Mouse (Mus musculus): Measurements from ENCODE around the gene Sgce. TPM values are rescaled to one million over a fixed set of nuclear protein-coding genes. Genes with fewer than 3 reads are reported as not detected.
A peak's percentile ranks its signal among the peaks of the same experiment; 100 is the strongest.

The Sgce gene
- total RNA-seq, 2 experiments from 2014 or later, result 9.3 to 10.9 TPM

- intact Hi-C loops (cut with DNase I), result loop anchor here (5.0 to 10.0 kb wide), 4 partner anchors 38 to 403 kb away; partner anchors contain the start of genes Peg10 and Sgce
Observed at GRCm38 (mm10) chr6:4708971-4709370, 38.0 kb downstream of the Sgce start.

GRCm38 (mm10) chr6:4706415-4706814 is 40.6 kb downstream of the Sgce start:
- no peak overlapping the region for H3K4me3 ChIP-seq
- intact Hi-C loops (cut with DNase I), result loop anchor here (5.0 to 10.0 kb wide), 4 partner anchors 41 to 406 kb away; partner anchors contain the start of genes Peg10 and Sgce
- TF ChIP-seq CTCF (IDR thresholded peaks at IDR 0.05), result peak; percentile 24; the same call in 1 of the 2 replicates
- DNase-seq, result peak; percentile 62
- peak overlapping the region; percentile 9; the same call in 1 of the 2 replicates for H3K27ac ChIP-seq

More at GRCm38 (mm10) chr6:4708971-4709370, 38.0 kb downstream of the Sgce start:
- peak; percentile 57 for DNase-seq
- TF ChIP-seq CTCF (IDR thresholded peaks at IDR 0.05), result no peak
- no peak overlapping the region for H3K4me3 ChIP-seq
- H3K27ac ChIP-seq, result no peak overlapping the region

GRCm38 (mm10) chr6:4703908-4704307 is 43.1 kb downstream of the Sgce start:
- no peak for TF ChIP-seq CTCF (IDR thresholded peaks at IDR 0.05)
- DNase-seq, result no peak
- no peak overlapping the region for H3K27ac ChIP-seq
- no peak overlapping the region for H3K4me3 ChIP-seq
- intact Hi-C loops (cut with DNase I), result loop anchor here (10.0 kb wide), 1 partner anchor 149 kb away; no protein-coding TSS in a partner anchor

GRCm38 (mm10) chr6:4701641-4702040 is 45.4 kb downstream of the Sgce start:
- H3K4me3 ChIP-seq, result no peak overlapping the region
- intact Hi-C loops (cut with DNase I), result loop anchor here (10.0 kb wide), 1 partner anchor 147 kb away; no protein-coding TSS in a partner anchor
- peak; percentile 70 for DNase-seq
- no peak for TF ChIP-seq CTCF (IDR thresholded peaks at IDR 0.05)
- H3K27ac ChIP-seq, result peak overlapping the region; percentile 38; the same call in 1 of the 2 replicates

GRCm38 (mm10) chr6:4695778-4696177 is 51.2 kb downstream of the Sgce start:
- no peak for TF ChIP-seq CTCF (IDR thresholded peaks at IDR 0.05)
- no peak overlapping the region for H3K4me3 ChIP-seq
- intact Hi-C loops (cut with DNase I), result no loop called here
- no peak for DNase-seq
- no peak overlapping the region for H3K27ac ChIP-seq

GRCm38 (mm10) chr6:4694672-4695231 is 52.3 kb downstream of the Sgce start:
- no peak for DNase-seq
- no peak overlapping the region for H3K4me3 ChIP-seq
- intact Hi-C loops (cut with DNase I), result no loop called here
- TF ChIP-seq CTCF (IDR thresholded peaks at IDR 0.05), result no peak
- no peak overlapping the region for H3K27ac ChIP-seq

- Histone ChIP-seq H3K4me3 (no peak overlapping the region), H3K27ac (no peak overlapping the region)
- intact Hi-C loops (cut with DNase I), result no loop called here
- DNase-seq, result no peak
- no peak for TF ChIP-seq CTCF (IDR thresholded peaks at IDR 0.05)
Observed at GRCm38 (mm10) chr6:4693544-4693943, 53.5 kb downstream of the Sgce start.

GRCm38 (mm10) chr6:4690438-4690837 is 56.6 kb downstream of the Sgce start:
- intact Hi-C loops (cut with DNase I), result no loop called here
- H3K27ac ChIP-seq, result no peak overlapping the region
- DNase-seq, result no peak

GRCm38 (mm10) chr6:4684706-4685340 is 62.2 kb downstream of the Sgce start:
- no peak for DNase-seq
- H3K4me3 ChIP-seq, result no peak overlapping the region
- H3K27ac ChIP-seq, result no peak overlapping the region
- TF ChIP-seq CTCF (IDR thresholded peaks at IDR 0.05), result no peak
- intact Hi-C loops (cut with DNase I), result no loop called here

More at GRCm38 (mm10) chr6:4690438-4690837, 56.6 kb downstream of the Sgce start:
- no peak for TF ChIP-seq CTCF (IDR thresholded peaks at IDR 0.05)
- H3K4me3 ChIP-seq, result no peak overlapping the region

- no peak for DNase-seq
- no peak overlapping the region for H3K27ac ChIP-seq
- no peak overlapping the region for H3K4me3 ChIP-seq
- intact Hi-C loops (cut with DNase I), result no loop called here
- TF ChIP-seq CTCF (IDR thresholded peaks at IDR 0.05), result no peak
Observed at GRCm38 (mm10) chr6:4680576-4680975, 66.4 kb downstream of the Sgce start.

GRCm38 (mm10) chr6:4679981-4680380 is 67.0 kb downstream of the Sgce start:
- Histone ChIP-seq H3K27ac (no peak overlapping the region), H3K4me3 (no peak overlapping the region)
- TF ChIP-seq CTCF (IDR thresholded peaks at IDR 0.05), result no peak
- no peak for DNase-seq
- intact Hi-C loops (cut with DNase I), result no loop called here

GRCm38 (mm10) chr6:4677356-4677761 is 69.6 kb downstream of the Sgce start:
- no peak overlapping the region for H3K4me3 ChIP-seq
- no peak for DNase-seq
- no peak overlapping the region for H3K27ac ChIP-seq
- no peak for TF ChIP-seq CTCF (IDR thresholded peaks at IDR 0.05)
- intact Hi-C loops (cut with DNase I), result no loop called here

- Histone ChIP-seq H3K27ac (no peak overlapping the region), H3K4me3 (no peak overlapping the region)
- intact Hi-C loops (cut with DNase I), result no loop called here
- TF ChIP-seq CTCF (IDR thresholded peaks at IDR 0.05), result no peak
- DNase-seq, result no peak
Observed at GRCm38 (mm10) chr6:4665154-4665553, 81.9 kb downstream of the Sgce start.
